Mouse (Mus musculus) cerebellum, adult 9-11 months (tissue): Measurements from ENCODE around the gene S1pr5.

Experiments
- DNase-seq: peaks from one replicate; pipeline ENCODE4 v3.0.0; 2022

Gene S1pr5

GRCm38 (mm10) chr9:21197981-21198380, 50.3 kb downstream of the S1pr5 start:
- DNase-seq: peak; percentile 65

- DNase-seq: peak; percentile 73
These were observed 51.5 kb downstream of the S1pr5 start for GRCm38 (mm10) chr9:21196521-21197433.

- DNase-seq: peak; percentile 33
These were observed 52.3 kb downstream of the S1pr5 start for GRCm38 (mm10) chr9:21195736-21196505.

GRCm38 (mm10) chr9:21194787-21195493, 53.3 kb downstream of the S1pr5 start:
- peak; percentile 30 for DNase-seq

- DNase-seq: no peak
These were observed 54.5 kb downstream of the S1pr5 start for GRCm38 (mm10) chr9:21193786-21194185.
